10 mouse cellular contexts compared by ENCODE assay signal in genomic region chr9:45261466-45261865, GRCm38 (mm10). TPM values are rescaled to one million over a fixed set of nuclear protein-coding genes. Genes with fewer than 3 reads are reported as not detected.
DNase-seq lines count a peak whose midpoint lies in the region; ATAC-seq and TF ChIP-seq lines count a peak whose summit lies in the region.
"Had no signal": no experiment of that assay in that cellular context is flagged by ENCODE, and none has a peak within 500 bp of the region (broad histone marks: within the 10 kb centered on the region; RNA-seq: fewer than 3 reads in every experiment).

No protein-coding gene starts in this region.

- intact Hi-C loops in heart, postnatal 36 days (cut with DNase I), result no loop called here

- no peak overlapping the region for H3K27ac ChIP-seq in heart, embryonic 10.5 days
- no peak overlapping the region for H3K27ac ChIP-seq in forebrain, embryonic 10.5 days

- peaks cover 41% of the 10 kb centered on the region for H3K27me3 ChIP-seq in heart, embryonic 10.5 days (ENCODE audit: insufficient read depth, poor library complexity, severe bottlenecking)
- H3K27me3 ChIP-seq in forebrain, embryonic 10.5 days (ENCODE audit: poor library complexity, severe bottlenecking), result no peaks in the 10 kb centered on the region

- WGBS in heart, embryonic 10.5 days, result 58% methylated on average over 4 of the region's 4 CpGs
- 78% methylated on average over 4 of the region's 4 CpGs for WGBS in forebrain, embryonic 10.5 days

- H3K4me1 ChIP-seq in heart, embryonic 10.5 days, result no peaks in the 10 kb centered on the region
- H3K4me1 ChIP-seq in forebrain, embryonic 10.5 days, result no peaks in the 10 kb centered on the region

- H3K36me3 ChIP-seq in heart, embryonic 10.5 days, result no peaks in the 10 kb centered on the region
- H3K36me3 ChIP-seq in forebrain, embryonic 10.5 days (replicated peaks), result no peaks in the 10 kb centered on the region

- no peak overlapping the region for H3K4me3 ChIP-seq in heart, embryonic 10.5 days
- no peak overlapping the region for H3K4me3 ChIP-seq in forebrain, embryonic 10.5 days

- DNase-seq in heart, postnatal 36 days, result peak; percentile 37 to 39
- no peak for DNase-seq in heart, embryonic 10.5 days (ENCODE audit: low spot score)
- DNase-seq in Muller cell, postnatal 12 days (ENCODE audit: inconsistent ontology term), result peak; percentile 9
- peak; percentile 17 for DNase-seq in brain, embryonic 14.5 days (ENCODE audit: low read depth)
- DNase-seq in gastrocnemius, postnatal 25 days, result peak; percentile 30
- no peak for DNase-seq in lung, postnatal 10 days
- DNase-seq in forebrain, embryonic 10.5 days (ENCODE audit: extremely low spot score, low spot score), result no peak

- no peak for ATAC-seq in activated CD4-positive, CD25-positive, alpha-beta regulatory T cell, adult 4 months

- no peaks in the 10 kb centered on the region for H3K9me3 ChIP-seq in heart, embryonic 10.5 days
- H3K9me3 ChIP-seq in forebrain, embryonic 10.5 days, result no peaks in the 10 kb centered on the region

- no peak for TF ChIP-seq POLR2A in brain, embryonic 14.5 days (IDR thresholded peaks at IDR 0.05; ENCODE audit: borderline replicate concordance, extremely low read depth, insufficient read depth, insufficient read length, poor library complexity, severe bottlenecking)

- no peak for TF ChIP-seq CTCF in brain, embryonic 14.5 days (IDR thresholded peaks at IDR 0.05; ENCODE audit: borderline replicate concordance, extremely low read depth, insufficient read depth, insufficient read length)

RNA-seq across cellular contexts. Expression of gene Il10ra, which starts 7.5 kb away (rescaled TPM):
- total RNA-seq in heart, postnatal 36 days (2021), result 1 to 10 TPM; 1.7 to 2.4 TPM
- 0.25 and 0.44 TPM in 2 replicates for polyA plus RNA-seq in heart, embryonic 10.5 days (2016; fragmentation: Nextera tagmentation; extraction: Ambion mirVana)
- polyA plus RNA-seq in brain, embryonic 14.5 days (2012; rRNA removed), result 0.54 and 0.78 TPM in 2 replicates
- total RNA-seq in gastrocnemius, postnatal 25 days (2021), result under 1 TPM; 0.56 to 0.74 TPM
- polyA plus RNA-seq in activated CD4-positive, CD25-positive, alpha-beta regulatory T cell, adult 4 months (2017; shearing (Covaris generic)), result 10 to 100 TPM; 44.4 to 57.1 TPM
- polyA plus RNA-seq in forebrain, embryonic 10.5 days (2016; fragmentation: Nextera tagmentation; extraction: Ambion mirVana), result 0.42 and 0.50 TPM in 2 replicates

RNA-seq across cellular contexts. Expression of gene Tmprss13, which starts 57.4 kb away (rescaled TPM):
- total RNA-seq in heart, postnatal 36 days (2021), result 1 to 10 TPM; 2.4 to 3.6 TPM
- 0.23 and 0.29 TPM in 2 replicates for polyA plus RNA-seq in heart, embryonic 10.5 days (2016; fragmentation: Nextera tagmentation; extraction: Ambion mirVana)
- polyA plus RNA-seq in brain, embryonic 14.5 days (2012; rRNA removed), result 0.08 and 0.10 TPM in 2 replicates
- total RNA-seq in gastrocnemius, postnatal 25 days (2021), result under 1 TPM; 0.26 to 0.56 TPM
- polyA plus RNA-seq in activated CD4-positive, CD25-positive, alpha-beta regulatory T cell, adult 4 months (2017; shearing (Covaris generic)), result 1 to 10 TPM; 8.2 to 9.2 TPM
- 0.12 TPM in 1 of 2 replicates, not detected in the other for polyA plus RNA-seq in forebrain, embryonic 10.5 days (2016; fragmentation: Nextera tagmentation; extraction: Ambion mirVana)
- total RNA-seq: left cerebral cortex, postnatal 14 days had no signal
- polyA plus RNA-seq: neural tube, embryonic 11.5 days had no signal

RNA-seq across cellular contexts. Expression of gene Tmprss4, which starts 57.6 kb away (rescaled TPM):
- total RNA-seq in heart, postnatal 36 days (2021), result not detected
- polyA plus RNA-seq in heart, embryonic 10.5 days (2016; fragmentation: Nextera tagmentation; extraction: Ambion mirVana), result not detected in 2 replicates
- polyA plus RNA-seq in brain, embryonic 14.5 days (2012; rRNA removed), result 0.16 TPM in 1 of 2 replicates, not detected in the other
- total RNA-seq in gastrocnemius, postnatal 25 days (2021), result not detected
- not detected for polyA plus RNA-seq in activated CD4-positive, CD25-positive, alpha-beta regulatory T cell, adult 4 months (2017; shearing (Covaris generic))
- polyA plus RNA-seq in forebrain, embryonic 10.5 days (2016; fragmentation: Nextera tagmentation; extraction: Ambion mirVana), result 0.19 TPM in 1 of 2 replicates, not detected in the other
- polyA plus RNA-seq: neural tube, embryonic 11.5 days had no signal

Comparison
In these comparisons a context has a peak if more than half of its experiments do, and no peak if none do; other contexts are left out.
1. DNase-seq: peak in heart, postnatal 36 days (2 of 2), Muller cell, postnatal 12 days (single experiment), brain, embryonic 14.5 days (single experiment) and gastrocnemius, postnatal 25 days (single experiment); none in heart, embryonic 10.5 days (single experiment), lung, postnatal 10 days (single experiment) and forebrain, embryonic 10.5 days (single experiment).
2. RNA of gene Il10ra, which starts 7.5 kb away (polyA plus RNA-seq): 44.4 to 57.1 TPM in activated CD4-positive, CD25-positive, alpha-beta regulatory T cell, adult 4 months; 0.54 to 0.78 TPM in brain, embryonic 14.5 days, 0.42 to 0.50 TPM in forebrain, embryonic 10.5 days and 0.25 to 0.44 TPM in heart, embryonic 10.5 days; every median in the first group is over 10 times any median in the second.